Mouse (Mus musculus) liver, adult 2 months (tissue): ENCODE data around the gene Exoc3l4. TPM values are rescaled to one million over a fixed set of nuclear protein-coding genes. Genes with fewer than 3 reads are reported as not detected.

Source experiments
- DNase-seq: peaks from one replicate; pipeline ENCODE4 v3.0.0-alpha.2; 2011; ENCODE audit warnings: low read depth, low spot score; ENCODE audit errors: extremely low read depth
- H3K27ac ChIP-seq: fragments of 200-500 bp; replicated peaks from 2 replicates; pipeline ENCODE4 v1.5.1; 2012; ENCODE audit warnings: low read depth, mild to moderate bottlenecking, control low read depth, inconsistent platforms, low read length; ENCODE audit not compliant: insufficient read depth
- H3K27me3 ChIP-seq: fragments of 200-500 bp; 2 replicates; pipeline ENCODE4 v1.6.1; 2012; ENCODE audit warnings: mild to moderate bottlenecking, moderate library complexity, low read length, inconsistent platforms; ENCODE audit not compliant: control insufficient read depth, insufficient read depth
- H3K36me3 ChIP-seq: fragments of 200-500 bp; 2 replicates; pipeline ENCODE4 v1.6.1; 2012; ENCODE audit warnings: low read length, inconsistent platforms; ENCODE audit not compliant: control insufficient read depth, insufficient read depth
- H3K4me1 ChIP-seq: fragments of 200-500 bp; 2 replicates; pipeline ENCODE4 v1.6.1; 2011; ENCODE audit warnings: low read length; ENCODE audit not compliant: control insufficient read depth, insufficient read depth
- H3K4me3 ChIP-seq: fragments of 200-500 bp; 2 replicates; pipeline ENCODE4 v1.5.1; 2011; ENCODE audit warnings: low read depth, mild to moderate bottlenecking, control low read depth, low read length, moderate library complexity; ENCODE audit not compliant: insufficient read depth
- H3K79me2 ChIP-seq: fragments of 200-500 bp; 2 replicates; pipeline ENCODE4 v1.6.1; 2012; ENCODE audit warnings: inconsistent platforms, mild to moderate bottlenecking, low read length, moderate library complexity; ENCODE audit not compliant: control insufficient read depth, insufficient read depth
- H3K9ac ChIP-seq: fragments of 200-500 bp; 2 replicates; pipeline ENCODE4 v1.6.1; 2012; ENCODE audit warnings: low read depth, mild to moderate bottlenecking, control low read depth, inconsistent platforms, low read length
- CTCF ChIP-seq: fragments of 200-500 bp; IDR thresholded peaks from 2 replicates; pipeline ENCODE4 v1.5.1; 2011; ENCODE audit warnings: low read depth, low read length, control low read depth
- POLR2A ChIP-seq: fragments of 200-500 bp; IDR thresholded peaks from 2 replicates; pipeline ENCODE4 v1.6.1; 2011; ENCODE audit warnings: low read length, control low read depth; ENCODE audit not compliant: insufficient read depth; ENCODE audit errors: extremely low read depth
- WGBS: fragments of 180-500 bp; shearing (Covaris S2); methylation state at CpG from one replicate; pipeline ENCODE4 v1.1.7; 2018; 5-methylcytosine and 5-hydroxymethylcytosine counted together
- polyA plus RNA-seq: library from polyadenylated mRNA; depleted of rRNA; stranded (reverse); fragments of >200 nt; gene quantifications from 2 replicates; pipeline ENCODE4 v1.2.3, GENCODE M21; 2012
- total RNA-seq: library from RNA; depleted of rRNA; stranded (reverse); fragments of >200 nt; gene quantifications from 2 replicates; pipeline ENCODE4 v1.2.3, GENCODE M21; 2014

Exoc3l4 gene
- total and polyA plus RNA-seq, 2 experiments = 1.0 to 3.4 TPM

GRCm38 (mm10) chr12:111430049-111430867, 13.4 kb downstream of the Exoc3l4 start:
- WGBS = 71% methylated on average over 27 of the region's 27 CpGs
- DNase-seq = no peak
- TF ChIP-seq CTCF = no peak
- TF ChIP-seq POLR2A = no peak
- H3K79me2 ChIP-seq = no peaks in the 10 kb centered on the region
- H3K27ac ChIP-seq = peak overlapping the region; percentile 19
- H3K36me3 ChIP-seq = no peaks in the 10 kb centered on the region
- no peaks in the 10 kb centered on the region for H3K27me3 ChIP-seq
- H3K9ac ChIP-seq = peak overlapping the region; percentile 30; the same call in 1 of the 2 replicates
- H3K4me1 ChIP-seq = peaks cover 8% of the 10 kb centered on the region
- H3K4me3 ChIP-seq = peak overlapping the region; percentile 31; the same call in 1 of the 2 replicates

- 83% methylated on average over 14 of the region's 14 CpGs for WGBS
- Histone ChIP-seq H3K79me2 (no peaks in the 10 kb centered on the region), H3K27ac (no peak overlapping the region), H3K27me3 (no peaks in the 10 kb centered on the region), H3K4me3 (no peak overlapping the region), H3K36me3 (no peaks in the 10 kb centered on the region), H3K4me1 (peaks cover 8% of the 10 kb centered on the region), H3K9ac (no peak overlapping the region)
- DNase-seq = no peak
- TF ChIP-seq CTCF (no peak), POLR2A (no peak)
These were observed 14.3 kb downstream of the Exoc3l4 start for GRCm38 (mm10) chr12:111430868-111431817.

- no peak for DNase-seq
- 44% methylated on average over 4 of the region's 4 CpGs for WGBS
- Histone ChIP-seq H3K4me1 (peaks cover 9% of the 10 kb centered on the region), H3K27me3 (no peaks in the 10 kb centered on the region), H3K4me3 (no peak overlapping the region), H3K9ac (no peak overlapping the region), H3K36me3 (no peaks in the 10 kb centered on the region), H3K27ac (peak overlapping the region; percentile 24; the same call in 1 of the 2 replicates), H3K79me2 (no peaks in the 10 kb centered on the region)
- TF ChIP-seq POLR2A (no peak), CTCF (no peak)
These were observed 15.3 kb downstream of the Exoc3l4 start for GRCm38 (mm10) chr12:111432097-111432496.

GRCm38 (mm10) chr12:111432751-111433331, 16.0 kb downstream of the Exoc3l4 start:
- Histone ChIP-seq H3K79me2 (no peaks in the 10 kb centered on the region), H3K27me3 (no peaks in the 10 kb centered on the region), H3K9ac (no peak overlapping the region), H3K36me3 (no peaks in the 10 kb centered on the region), H3K27ac (peak overlapping the region; percentile 24), H3K4me3 (no peak overlapping the region), H3K4me1 (peaks cover 17% of the 10 kb centered on the region)
- no peak for DNase-seq
- TF ChIP-seq POLR2A (no peak), CTCF (no peak)
- WGBS = 80% methylated on average over 5 of the region's 5 CpGs

GRCm38 (mm10) chr12:111434164-111434744, 17.4 kb downstream of the Exoc3l4 start:
- Histone ChIP-seq H3K4me1 (peaks cover 26% of the 10 kb centered on the region), H3K27ac (peak overlapping the region; percentile 25)
- 24% methylated on average over 7 of the region's 7 CpGs for WGBS

More at GRCm38 (mm10) chr12:111434164-111434744, 17.4 kb downstream of the Exoc3l4 start:
- Histone ChIP-seq H3K4me3 (no peak overlapping the region), H3K36me3 (no peaks in the 10 kb centered on the region), H3K27me3 (no peaks in the 10 kb centered on the region), H3K79me2 (no peaks in the 10 kb centered on the region), H3K9ac (no peak overlapping the region)
- DNase-seq = peak; percentile 87
- TF ChIP-seq CTCF = no peak
- no peak for TF ChIP-seq POLR2A
